Mouse (Mus musculus) macrophage (primary cell): ENCODE measurements around the gene Myrf. TPM values are rescaled to one million over a fixed set of nuclear protein-coding genes. Genes with fewer than 3 reads are reported as not detected.

Source experiments
- H3K27ac ChIP-seq: fragments of 350-480 bp; formaldehyde crosslinking; 2 replicates; pipeline ENCODE4 v1.9.0; 2021
- H3K36me3 ChIP-seq: fragments of 350-480 bp; formaldehyde crosslinking; 2 replicates; pipeline ENCODE4 v1.9.0; 2021; ENCODE audit errors: inconsistent target
- H3K4me3 ChIP-seq: fragments of 350-480 bp; formaldehyde crosslinking; 2 replicates; pipeline ENCODE4 v1.9.0; 2021; ENCODE audit errors: inconsistent target
- H3K79me2 ChIP-seq: fragments of 350-480 bp; formaldehyde crosslinking; 2 replicates; pipeline ENCODE4 v1.9.0; 2021; ENCODE audit errors: inconsistent target
- WGBS: methylation state at CpG from one replicate; pipeline ENCODE4 v1.1.7; 2026; ENCODE audit warnings: inconsistent platforms; ENCODE audit not compliant: missing documents; 5-methylcytosine and 5-hydroxymethylcytosine counted together
- polyA plus RNA-seq: library from polyadenylated mRNA; stranded (reverse); fragments of 250-400 nt; gene quantifications from 3 replicates; pipeline ENCODE4 v1.2.4, GENCODE M21; 2018; ENCODE audit warnings: inconsistent platforms

The Myrf gene
- polyA plus RNA-seq, 1 experiment from 2014 or later: 0.37 TPM

DNA sequence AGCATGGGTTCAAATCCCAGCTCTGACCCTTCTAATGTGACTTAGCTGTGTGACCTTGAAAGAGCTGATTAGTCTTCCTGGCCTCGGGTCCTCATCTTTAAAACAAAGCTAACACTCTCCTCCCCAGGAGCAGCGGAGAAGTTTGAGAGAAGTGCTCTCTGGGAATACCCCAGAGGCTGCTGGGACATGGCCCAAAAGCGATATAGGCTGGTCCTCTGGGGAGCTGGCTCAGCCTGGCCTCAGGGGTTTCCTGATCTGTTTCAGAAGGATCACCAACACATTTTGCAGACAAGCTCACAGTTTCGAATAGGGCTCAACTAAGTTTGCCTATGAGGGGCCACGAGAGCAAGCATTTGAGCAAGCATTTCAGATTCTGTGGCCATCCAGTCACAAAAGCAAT is 29.8 kb upstream of the Myrf start:
- H3K27ac ChIP-seq: no peak overlapping the region
- no peak overlapping the region for H3K4me3 ChIP-seq
- 94% methylated on average over 5 of the region's 5 CpGs for WGBS
- no peaks in the 10 kb centered on the region for H3K79me2 ChIP-seq
- H3K36me3 ChIP-seq: no peaks in the 10 kb centered on the region

DNA sequence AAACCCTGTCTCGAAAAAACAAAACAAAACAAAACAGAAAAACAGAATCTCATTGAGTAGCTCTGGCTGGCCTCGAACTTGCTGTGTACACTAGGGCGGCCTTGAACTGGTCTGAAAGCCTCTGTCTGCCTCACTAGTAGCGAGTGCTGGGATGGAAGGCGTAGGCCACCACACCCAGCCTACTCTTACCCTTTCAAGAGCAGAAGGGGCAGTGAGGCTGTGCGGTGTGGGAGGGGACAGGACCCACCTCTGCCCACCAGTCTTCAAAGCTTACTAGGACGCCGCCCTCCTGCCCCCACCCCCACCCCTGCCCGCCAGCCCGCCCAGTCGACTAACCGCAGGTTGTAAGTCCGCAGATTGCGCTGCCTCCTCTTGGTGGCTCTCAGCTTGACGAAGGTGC is 28.3 kb upstream of the Myrf start:
- no peaks in the 10 kb centered on the region for H3K79me2 ChIP-seq
- no peak overlapping the region for H3K4me3 ChIP-seq
- no peaks in the 10 kb centered on the region for H3K36me3 ChIP-seq
- H3K27ac ChIP-seq: no peak overlapping the region
- WGBS: 92% methylated on average over 9 of the region's 15 CpGs

DNA sequence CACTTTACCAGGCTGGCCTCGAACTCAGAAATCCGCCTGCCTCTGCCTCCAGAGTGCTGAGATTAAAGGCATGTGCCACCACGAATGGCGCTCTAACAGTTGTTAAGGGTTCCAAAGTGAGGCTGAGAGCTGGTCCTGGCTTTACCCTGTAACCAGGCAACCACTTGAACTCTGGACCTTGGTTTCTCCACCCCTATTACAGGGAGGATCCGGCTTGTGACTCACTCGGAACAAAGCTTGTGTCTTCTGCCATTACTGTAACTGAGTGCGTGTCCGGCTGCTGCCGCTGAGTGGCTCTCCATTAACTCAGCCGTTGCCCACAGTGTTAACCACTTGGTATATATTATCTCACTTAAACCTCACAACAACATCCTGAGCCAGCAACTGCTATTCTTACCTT is 27.4 kb upstream of the Myrf start:
- 95% methylated on average over 8 of the region's 10 CpGs for WGBS
- Histone ChIP-seq H3K27ac (no peak overlapping the region), H3K36me3 (no peaks in the 10 kb centered on the region), H3K79me2 (no peaks in the 10 kb centered on the region), H3K4me3 (no peak overlapping the region)

DNA sequence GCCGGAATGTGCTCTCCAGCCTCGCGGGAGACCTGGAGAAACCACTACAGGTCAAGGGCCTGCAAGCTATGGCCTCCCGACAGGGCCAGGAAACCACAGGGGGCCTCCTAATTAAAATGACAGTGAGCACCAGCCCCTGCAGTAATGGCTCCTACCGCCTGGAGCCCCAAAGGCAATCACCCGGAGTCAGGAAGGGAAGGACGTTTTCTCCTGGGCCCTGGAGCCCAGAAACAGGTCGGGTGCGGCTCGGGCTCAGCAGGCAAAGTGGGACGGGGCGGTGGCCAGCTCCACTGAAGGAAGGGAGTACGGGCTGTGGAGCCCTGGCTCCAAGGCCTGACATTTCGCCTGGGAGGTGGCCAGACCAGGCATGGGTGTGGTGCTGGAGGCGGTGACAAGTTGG is 26.5 kb upstream of the Myrf start:
- WGBS: 59% methylated on average over 10 of the region's 15 CpGs
- Histone ChIP-seq H3K79me2 (no peaks in the 10 kb centered on the region), H3K27ac (no peak overlapping the region), H3K36me3 (no peaks in the 10 kb centered on the region), H3K4me3 (no peak overlapping the region)

GRCm38 (mm10) chr19:10266196-10266850 is 25.8 kb upstream of the Myrf start:
- no peak overlapping the region for H3K27ac ChIP-seq
- H3K4me3 ChIP-seq: no peak overlapping the region
- H3K79me2 ChIP-seq: no peaks in the 10 kb centered on the region
- no peaks in the 10 kb centered on the region for H3K36me3 ChIP-seq
- WGBS: 33% methylated on average over 13 of the region's 14 CpGs

DNA sequence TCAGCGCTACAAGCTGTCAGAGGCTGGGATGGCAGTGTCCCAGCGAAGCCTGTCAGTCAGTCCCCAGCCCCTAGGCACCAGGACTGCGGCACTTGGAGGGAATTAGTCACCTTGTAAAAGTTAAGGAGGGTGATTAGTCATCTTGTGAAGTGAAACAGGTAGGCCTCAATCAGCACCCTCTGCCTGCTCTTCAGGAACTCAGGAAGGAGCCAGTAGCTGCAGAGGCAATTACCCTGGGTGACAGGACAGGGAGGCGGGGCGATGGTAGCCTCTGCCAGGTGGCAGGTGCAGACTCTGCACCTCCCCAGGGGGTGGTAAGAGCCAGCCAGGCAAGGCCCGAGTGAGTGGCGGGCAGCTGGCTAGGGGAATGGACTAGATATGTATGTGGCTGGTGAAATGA is 20.8 kb upstream of the Myrf start:
- H3K4me3 ChIP-seq: no peak overlapping the region
- H3K27ac ChIP-seq: no peak overlapping the region
- 99% methylated on average over 7 of the region's 7 CpGs for WGBS
- no peaks in the 10 kb centered on the region for H3K79me2 ChIP-seq
- H3K36me3 ChIP-seq: no peaks in the 10 kb centered on the region

GRCm38 (mm10) chr19:10258279-10259011 is 17.9 kb upstream of the Myrf start:
- H3K79me2 ChIP-seq: no peaks in the 10 kb centered on the region
- no peak overlapping the region for H3K4me3 ChIP-seq
- H3K27ac ChIP-seq: no peak overlapping the region
- 22% methylated on average over 6 of the region's 6 CpGs for WGBS
- no peaks in the 10 kb centered on the region for H3K36me3 ChIP-seq

DNA sequence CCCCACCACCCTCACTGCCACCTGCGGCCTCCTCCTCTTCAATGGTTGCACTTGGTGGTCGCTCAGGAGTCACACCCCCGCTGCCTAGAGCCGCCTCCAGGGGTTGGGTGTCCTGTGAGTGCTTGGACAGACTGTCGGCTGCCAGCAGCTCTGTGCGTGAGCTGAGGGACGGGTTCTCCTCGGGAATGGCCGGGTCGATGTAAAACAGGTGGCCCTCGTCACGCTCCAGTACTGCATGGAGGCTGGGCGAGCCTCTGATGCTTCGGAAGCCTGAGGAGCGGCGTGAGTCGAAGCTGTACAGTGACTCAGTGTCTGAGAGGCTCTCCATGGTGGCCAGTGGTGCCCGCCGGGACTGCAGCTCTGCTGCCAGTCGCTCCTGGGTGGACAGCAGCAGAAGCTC is 7.6 kb upstream of the Myrf start:
- no peak overlapping the region for H3K27ac ChIP-seq
- 88% methylated on average over 13 of the region's 20 CpGs for WGBS
- no peak overlapping the region for H3K4me3 ChIP-seq

DNA sequence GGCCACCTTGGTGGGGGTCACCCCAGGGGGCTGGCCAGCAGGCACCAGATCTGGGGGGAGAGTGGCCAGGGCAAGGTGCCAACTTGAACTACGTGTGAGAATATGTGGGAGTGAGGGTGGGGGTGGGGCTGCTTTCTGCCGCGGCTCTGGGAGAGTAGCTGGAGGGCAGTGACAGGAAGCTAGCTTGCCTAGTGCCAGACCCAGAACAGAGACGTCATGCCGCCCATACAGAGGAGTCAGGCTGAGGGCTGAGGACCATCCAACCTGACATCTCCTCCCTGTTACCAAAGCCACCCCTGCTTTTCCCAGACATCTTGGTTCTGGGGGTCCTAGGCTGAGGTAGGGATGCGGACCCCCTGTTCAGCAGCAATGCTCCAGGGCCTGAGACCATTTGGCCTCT is 6.6 kb upstream of the Myrf start:
- H3K79me2 ChIP-seq: no peaks in the 10 kb centered on the region
- WGBS: 32% methylated on average over 6 of the region's 6 CpGs
- no peak overlapping the region for H3K27ac ChIP-seq
- no peaks in the 10 kb centered on the region for H3K36me3 ChIP-seq
- no peak overlapping the region for H3K4me3 ChIP-seq

More for the DNA sequence above, 7.6 kb upstream of the Myrf start:
- Histone ChIP-seq H3K36me3 (no peaks in the 10 kb centered on the region), H3K79me2 (no peaks in the 10 kb centered on the region)

DNA sequence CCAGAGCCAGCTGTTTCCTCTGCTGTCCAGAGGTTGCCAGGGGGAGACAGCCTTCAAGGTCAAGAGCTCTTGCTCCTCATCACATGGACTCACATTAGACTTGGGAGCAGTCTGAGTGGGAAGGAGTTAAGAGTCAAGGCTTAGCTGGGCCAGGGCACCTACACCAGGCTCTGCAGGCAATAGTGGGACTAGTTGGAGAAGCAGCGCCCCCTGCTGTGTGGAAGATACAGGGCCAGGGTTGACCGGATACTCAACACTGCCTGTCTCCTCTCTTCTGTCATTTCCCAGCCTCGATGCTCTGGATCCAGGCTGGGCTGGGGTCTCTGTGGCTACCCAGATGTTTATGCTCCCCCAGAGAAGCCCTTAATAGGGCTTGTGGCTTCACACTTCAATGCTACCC is 3.6 kb upstream of the Myrf start:
- H3K36me3 ChIP-seq: no peaks in the 10 kb centered on the region
- no peak overlapping the region for H3K27ac ChIP-seq
- no peaks in the 10 kb centered on the region for H3K79me2 ChIP-seq
- WGBS: 19% methylated on average over 3 of the region's 3 CpGs
- H3K4me3 ChIP-seq: no peak overlapping the region

- H3K79me2 ChIP-seq: no peaks in the 10 kb centered on the region
- H3K27ac ChIP-seq: no peak overlapping the region
- no peak overlapping the region for H3K4me3 ChIP-seq
- 66% methylated on average over 5 of the region's 8 CpGs for WGBS
- H3K36me3 ChIP-seq: no peaks in the 10 kb centered on the region
Measured at GRCm38 (mm10) chr19:10242916-10243315, 2.4 kb upstream of the Myrf start.

- H3K36me3 ChIP-seq: no peaks in the 10 kb centered on the region
- H3K27ac ChIP-seq: no peak overlapping the region
- no peaks in the 10 kb centered on the region for H3K79me2 ChIP-seq
- WGBS: 3% methylated on average over 26 of the region's 26 CpGs
- H3K4me3 ChIP-seq: no peak overlapping the region
Measured at GRCm38 (mm10) chr19:10239975-10240653, 434 bp downstream of the Myrf start.

DNA sequence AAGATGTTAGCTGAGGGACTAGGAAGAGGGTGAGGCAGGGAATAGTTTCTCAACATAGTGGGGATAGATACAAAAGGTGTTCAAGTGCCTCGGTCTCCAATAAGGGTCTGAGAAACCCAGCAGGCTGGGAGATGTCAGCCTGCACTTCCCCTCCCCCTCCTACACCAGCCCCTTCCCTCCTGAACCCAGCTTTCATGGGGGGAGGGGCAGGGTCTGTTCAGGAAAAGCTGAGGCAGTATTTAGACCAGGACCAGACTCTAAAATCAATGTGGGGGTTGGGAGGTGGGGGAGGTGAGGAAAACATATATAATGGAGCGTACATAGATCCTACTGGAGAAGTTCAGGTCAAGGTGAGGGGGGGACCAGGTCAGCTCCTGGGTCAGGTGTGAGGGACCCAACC is 1.1 kb downstream of the Myrf start:
- no peak overlapping the region for H3K4me3 ChIP-seq
- 57% methylated on average over 2 of the region's 2 CpGs for WGBS
- no peaks in the 10 kb centered on the region for H3K79me2 ChIP-seq
- H3K27ac ChIP-seq: no peak overlapping the region
- H3K36me3 ChIP-seq: no peaks in the 10 kb centered on the region

- no peaks in the 10 kb centered on the region for H3K79me2 ChIP-seq
- 85% methylated on average over 3 of the region's 3 CpGs for WGBS
- H3K27ac ChIP-seq: no peak overlapping the region
- no peak overlapping the region for H3K4me3 ChIP-seq
- H3K36me3 ChIP-seq: no peaks in the 10 kb centered on the region
Measured at GRCm38 (mm10) chr19:10238477-10238876, 2.1 kb downstream of the Myrf start.
